Mouse (Mus musculus): ENCODE data around the gene 1190005I06Rik.
A peak's percentile ranks its signal among the peaks of the same experiment; 100 is the strongest.

1190005I06Rik gene

GRCm38 (mm10) chr8:120667561-120668373, 20.3 kb upstream of the 1190005I06Rik start, which contains the start of the genes Gm27021 and Cox4i1:
Gm27021 (minus strand) TSS chr8:120668079.
Cox4i1 (plus strand) TSS chr8:120668222.
- DNase-seq (ENCODE audit: low spot score in 2 of 2): peak; percentile 88 to 90

- no peak for DNase-seq (ENCODE audit: low spot score in 2 of 2)
Observed at GRCm38 (mm10) chr8:120666807-120667470, 19.5 kb upstream of the 1190005I06Rik start.

- no peak for DNase-seq (ENCODE audit: low spot score in 2 of 2)
Observed at GRCm38 (mm10) chr8:120665726-120666455, 18.5 kb upstream of the 1190005I06Rik start.

GRCm38 (mm10) chr8:120664566-120664965, 17.1 kb upstream of the 1190005I06Rik start:
- no peak for DNase-seq (ENCODE audit: low spot score in 2 of 2)

GRCm38 (mm10) chr8:120657415-120657814, 10.0 kb upstream of the 1190005I06Rik start:
- DNase-seq (ENCODE audit: low spot score in 2 of 2): no peak

GRCm38 (mm10) chr8:120656322-120657052, 9.1 kb upstream of the 1190005I06Rik start:
- DNase-seq (ENCODE audit: low spot score in 2 of 2): no peak

GRCm38 (mm10) chr8:120644663-120645062, 2.8 kb downstream of the 1190005I06Rik start:
- peak; percentile 64 to 77 for DNase-seq (ENCODE audit: low spot score in 2 of 2)

- no peak for DNase-seq (ENCODE audit: low spot score in 2 of 2)
Observed at GRCm38 (mm10) chr8:120642031-120642662, 5.3 kb downstream of the 1190005I06Rik start.

- DNase-seq (ENCODE audit: low spot score in 2 of 2): no peak
Observed at GRCm38 (mm10) chr8:120641245-120641644, 6.2 kb downstream of the 1190005I06Rik start.

GRCm38 (mm10) chr8:120634329-120634839, 13.0 kb downstream of the 1190005I06Rik start:
- peak; percentile 58 to 60 for DNase-seq (ENCODE audit: low spot score in 2 of 2)

- no peak for DNase-seq (ENCODE audit: low spot score in 2 of 2)
Observed at GRCm38 (mm10) chr8:120633665-120634271, 13.7 kb downstream of the 1190005I06Rik start.

GRCm38 (mm10) chr8:120632969-120633664, 14.3 kb downstream of the 1190005I06Rik start:
- DNase-seq (ENCODE audit: low spot score in 2 of 2): no peak

GRCm38 (mm10) chr8:120631441-120632375, 15.7 kb downstream of the 1190005I06Rik start:
- DNase-seq (ENCODE audit: low spot score in 2 of 2): no peak

- no peak for DNase-seq (ENCODE audit: low spot score in 2 of 2)
Observed at GRCm38 (mm10) chr8:120630848-120631247, 16.6 kb downstream of the 1190005I06Rik start.

- DNase-seq (ENCODE audit: low spot score in 2 of 2): no peak
Observed at GRCm38 (mm10) chr8:120630031-120630430, 17.4 kb downstream of the 1190005I06Rik start.

GRCm38 (mm10) chr8:120627298-120627697, 20.1 kb downstream of the 1190005I06Rik start:
- DNase-seq (ENCODE audit: low spot score in 2 of 2): no peak

GRCm38 (mm10) chr8:120626461-120626860, 21.0 kb downstream of the 1190005I06Rik start:
- DNase-seq (ENCODE audit: low spot score in 2 of 2): no peak

- no peak for DNase-seq (ENCODE audit: low spot score in 2 of 2)
Observed at GRCm38 (mm10) chr8:120623608-120624007, 23.8 kb downstream of the 1190005I06Rik start.

- DNase-seq (ENCODE audit: low spot score in 2 of 2): no peak
Observed at GRCm38 (mm10) chr8:120622161-120622560, 25.3 kb downstream of the 1190005I06Rik start.

All from heart, adult 9 months (tissue).